Mouse (Mus musculus): ENCODE results near the gene Odf3l1. TPM values are rescaled to one million over a fixed set of nuclear protein-coding genes. Genes with fewer than 3 reads are reported as not detected.
"Not testable (repeated sequence)": the region's sequence is repeated elsewhere in the genome, so short reads cannot be mapped to it uniquely, and the experiment has no call there.

Odf3l1 gene
- polyA plus RNA-seq (2015; fragmentation: Nextera tagmentation; extraction: Ambion mirVana) = 1.2 and 1.3 TPM in 2 replicates

- ATAC-seq (ENCODE audit: insufficient read depth, low FRiP score) = no peak
- Histone ChIP-seq H3K9ac (ENCODE audit: low read length) (peak within 1 kb of the TSS; percentile 74), H3K4me3 (replicated peaks; ENCODE audit: low read length) (peak within 1 kb of the TSS; percentile 51), H3K27ac (ENCODE audit: low read length) (peak within 1 kb of the TSS; percentile 58), H3K4me1 (ENCODE audit: control insufficient read depth, insufficient read depth, low read length) (peaks cover 68% of the 10 kb centered on the region), H3K36me3 (ENCODE audit: control insufficient read depth, insufficient read depth, low read length) (no peaks in the 10 kb centered on the region), H3K27me3 (ENCODE audit: control insufficient read depth, insufficient read depth, low read length) (no peaks in the 10 kb centered on the region), H3K9me3 (replicated peaks; ENCODE audit: control insufficient read depth, low read length) (no peaks in the 10 kb centered on the region), H3K4me2 (ENCODE audit: low read depth, low read length) (peak within 1 kb of the TSS; percentile 64)
- WGBS = 11% methylated on average over 3 of the region's 3 CpGs
Measured at GRCm38 (mm10) chr9:56864216-56864729, at the start of gene Odf3l1. TSS of gene Odf3l1 (minus strand) at chr9:56864679.

- no peak overlapping the region for H3K9ac ChIP-seq (ENCODE audit: low read length)
- peaks cover 24% of the 10 kb centered on the region for H3K36me3 ChIP-seq (ENCODE audit: control insufficient read depth, insufficient read depth, low read length)
- H3K9me3 ChIP-seq (replicated peaks; ENCODE audit: control insufficient read depth, low read length) = no peaks in the 10 kb centered on the region
- no peak overlapping the region for H3K4me3 ChIP-seq (replicated peaks; ENCODE audit: low read length)
- peak overlapping the region; percentile 25; the same call in 1 of the 2 replicates for H3K27ac ChIP-seq (ENCODE audit: low read length)
- no peaks in the 10 kb centered on the region for H3K27me3 ChIP-seq (ENCODE audit: control insufficient read depth, insufficient read depth, low read length)
- 63% methylated on average over 9 of the region's 9 CpGs for WGBS
- ATAC-seq (ENCODE audit: insufficient read depth, low FRiP score) = peak; percentile 35; the same call in 1 of the 2 replicates
- H3K4me2 ChIP-seq (ENCODE audit: low read depth, low read length) = no peak overlapping the region
- peaks cover 3% of the 10 kb centered on the region; the same call in 1 of the 2 replicates for H3K4me1 ChIP-seq (ENCODE audit: control insufficient read depth, insufficient read depth, low read length)
Measured at GRCm38 (mm10) chr9:56913991-56914390, 49.5 kb upstream of the Odf3l1 start.

- Histone ChIP-seq H3K9me3 (replicated peaks; ENCODE audit: control insufficient read depth, low read length) (no peaks in the 10 kb centered on the region), H3K9ac (ENCODE audit: low read length) (no peak overlapping the region), H3K36me3 (ENCODE audit: control insufficient read depth, insufficient read depth, low read length) (peaks cover 7% of the 10 kb centered on the region; the same call in 1 of the 2 replicates), H3K27me3 (ENCODE audit: control insufficient read depth, insufficient read depth, low read length) (no peaks in the 10 kb centered on the region), H3K4me2 (ENCODE audit: low read depth, low read length) (no peak overlapping the region), H3K27ac (ENCODE audit: low read length) (no peak overlapping the region), H3K4me1 (ENCODE audit: control insufficient read depth, insufficient read depth, low read length) (no peaks in the 10 kb centered on the region), H3K4me3 (replicated peaks; ENCODE audit: low read length) (no peak overlapping the region)
- 24% methylated on average over 1 of the region's 1 CpGs for WGBS
- no peak for ATAC-seq (ENCODE audit: insufficient read depth, low FRiP score)
Measured at GRCm38 (mm10) chr9:56911017-56911416, 46.5 kb upstream of the Odf3l1 start.

- H3K27me3 ChIP-seq (ENCODE audit: control insufficient read depth, insufficient read depth, low read length); ATAC-seq (ENCODE audit: insufficient read depth, low FRiP score); H3K9me3 ChIP-seq (replicated peaks; ENCODE audit: control insufficient read depth, low read length); H3K4me1 ChIP-seq (ENCODE audit: control insufficient read depth, insufficient read depth, low read length); H3K4me2 ChIP-seq (ENCODE audit: low read depth, low read length); H3K9ac ChIP-seq (ENCODE audit: low read length); H3K36me3 ChIP-seq (ENCODE audit: control insufficient read depth, insufficient read depth, low read length); H3K4me3 ChIP-seq (replicated peaks; ENCODE audit: low read length); H3K27ac ChIP-seq (ENCODE audit: low read length): not testable (repeated sequence)
- WGBS = 28% methylated on average over 4 of the region's 4 CpGs
Measured at GRCm38 (mm10) chr9:56909991-56910390, 45.5 kb upstream of the Odf3l1 start.

GRCm38 (mm10) chr9:56907549-56907948, 43.1 kb upstream of the Odf3l1 start:
- Histone ChIP-seq H3K4me3 (replicated peaks; ENCODE audit: low read length) (no peak overlapping the region), H3K9ac (ENCODE audit: low read length) (no peak overlapping the region), H3K4me1 (ENCODE audit: control insufficient read depth, insufficient read depth, low read length) (no peaks in the 10 kb centered on the region), H3K27ac (ENCODE audit: low read length) (peak overlapping the region; percentile 28), H3K4me2 (ENCODE audit: low read depth, low read length) (no peak overlapping the region), H3K27me3 (ENCODE audit: control insufficient read depth, insufficient read depth, low read length) (no peaks in the 10 kb centered on the region), H3K36me3 (ENCODE audit: control insufficient read depth, insufficient read depth, low read length) (no peaks in the 10 kb centered on the region), H3K9me3 (replicated peaks; ENCODE audit: control insufficient read depth, low read length) (no peaks in the 10 kb centered on the region)
- ATAC-seq (ENCODE audit: insufficient read depth, low FRiP score) = peak; percentile 66
- 68% methylated on average over 9 of the region's 9 CpGs for WGBS

GRCm38 (mm10) chr9:56903662-56904061, 39.2 kb upstream of the Odf3l1 start:
- no peak overlapping the region for H3K27ac ChIP-seq (ENCODE audit: low read length)
- H3K36me3 ChIP-seq (ENCODE audit: control insufficient read depth, insufficient read depth, low read length) = no peaks in the 10 kb centered on the region
- no peaks in the 10 kb centered on the region for H3K27me3 ChIP-seq (ENCODE audit: control insufficient read depth, insufficient read depth, low read length)
- 68% methylated on average over 3 of the region's 3 CpGs for WGBS
- no peak overlapping the region for H3K9ac ChIP-seq (ENCODE audit: low read length)
- no peaks in the 10 kb centered on the region for H3K4me1 ChIP-seq (ENCODE audit: control insufficient read depth, insufficient read depth, low read length)
- H3K9me3 ChIP-seq (replicated peaks; ENCODE audit: control insufficient read depth, low read length) = no peaks in the 10 kb centered on the region
- H3K4me3 ChIP-seq (replicated peaks; ENCODE audit: low read length) = no peak overlapping the region
- no peak overlapping the region for H3K4me2 ChIP-seq (ENCODE audit: low read depth, low read length)
- no peak for ATAC-seq (ENCODE audit: insufficient read depth, low FRiP score)

GRCm38 (mm10) chr9:56901187-56901586, 36.7 kb upstream of the Odf3l1 start:
- Histone ChIP-seq H3K9ac (ENCODE audit: low read length) (peak overlapping the region; percentile 16; the same call in 1 of the 2 replicates), H3K27ac (ENCODE audit: low read length) (peak overlapping the region; percentile 88), H3K36me3 (ENCODE audit: control insufficient read depth, insufficient read depth, low read length) (no peaks in the 10 kb centered on the region), H3K9me3 (replicated peaks; ENCODE audit: control insufficient read depth, low read length) (no peaks in the 10 kb centered on the region), H3K4me2 (ENCODE audit: low read depth, low read length) (no peak overlapping the region), H3K4me1 (ENCODE audit: control insufficient read depth, insufficient read depth, low read length) (no peaks in the 10 kb centered on the region), H3K27me3 (ENCODE audit: control insufficient read depth, insufficient read depth, low read length) (no peaks in the 10 kb centered on the region), H3K4me3 (replicated peaks; ENCODE audit: low read length) (no peak overlapping the region)
- 45% methylated on average over 8 of the region's 8 CpGs for WGBS
- peak; percentile 89 for ATAC-seq (ENCODE audit: insufficient read depth, low FRiP score)

GRCm38 (mm10) chr9:56900571-56900970, 36.1 kb upstream of the Odf3l1 start:
- WGBS = 26% methylated on average over 9 of the region's 9 CpGs
- Histone ChIP-seq H3K9me3 (replicated peaks; ENCODE audit: control insufficient read depth, low read length) (no peaks in the 10 kb centered on the region), H3K36me3 (ENCODE audit: control insufficient read depth, insufficient read depth, low read length) (no peaks in the 10 kb centered on the region), H3K27ac (ENCODE audit: low read length) (peak overlapping the region; percentile 88), H3K27me3 (ENCODE audit: control insufficient read depth, insufficient read depth, low read length) (no peaks in the 10 kb centered on the region), H3K4me2 (ENCODE audit: low read depth, low read length) (no peak overlapping the region), H3K4me1 (ENCODE audit: control insufficient read depth, insufficient read depth, low read length) (no peaks in the 10 kb centered on the region), H3K4me3 (replicated peaks; ENCODE audit: low read length) (no peak overlapping the region), H3K9ac (ENCODE audit: low read length) (no peak overlapping the region)
- no peak for ATAC-seq (ENCODE audit: insufficient read depth, low FRiP score)

- no peak for ATAC-seq (ENCODE audit: insufficient read depth, low FRiP score)
- Histone ChIP-seq H3K9me3 (replicated peaks; ENCODE audit: control insufficient read depth, low read length) (no peaks in the 10 kb centered on the region), H3K27me3 (ENCODE audit: control insufficient read depth, insufficient read depth, low read length) (no peaks in the 10 kb centered on the region), H3K36me3 (ENCODE audit: control insufficient read depth, insufficient read depth, low read length) (no peaks in the 10 kb centered on the region), H3K4me2 (ENCODE audit: low read depth, low read length) (no peak overlapping the region), H3K27ac (ENCODE audit: low read length) (peak overlapping the region; percentile 88; the same call in 1 of the 2 replicates), H3K4me1 (ENCODE audit: control insufficient read depth, insufficient read depth, low read length) (no peaks in the 10 kb centered on the region), H3K9ac (ENCODE audit: low read length) (no peak overlapping the region), H3K4me3 (replicated peaks; ENCODE audit: low read length) (no peak overlapping the region)
Measured at GRCm38 (mm10) chr9:56900060-56900459, 35.6 kb upstream of the Odf3l1 start.
